ENCODE assay signal across 8 mouse cellular contexts in genomic region chr1:59247602-59248001, GRCm38 (mm10). TPM values are rescaled to one million over a fixed set of nuclear protein-coding genes. Genes with fewer than 3 reads are reported as not detected.
DNase-seq lines count a peak whose midpoint lies in the region; ATAC-seq and TF ChIP-seq lines count a peak whose summit lies in the region.
"Had no signal": no experiment of that assay in that cellular context is flagged by ENCODE, and none has a peak within 500 bp of the region (broad histone marks: within the 10 kb centered on the region; RNA-seq: fewer than 3 reads in every experiment).

No protein-coding gene starts in this region.

- H3K9ac ChIP-seq in ES-E14 (ENCODE audit: insufficient read depth, low read depth, low read length, poor library complexity, severe bottlenecking), result no peak overlapping the region
- no peak overlapping the region for H3K9ac ChIP-seq in kidney, postnatal 0 days (ENCODE audit: low read depth, low read length)
- H3K9ac ChIP-seq: stomach, embryonic 15.5 days had no signal

- H3K4me3 ChIP-seq in ES-E14 (ENCODE audit: insufficient read depth in 1 of 2, low read depth in 1 of 2, low read length in 2 of 2, poor library complexity in 1 of 2, severe bottlenecking in 1 of 2), result no peak overlapping the region
- no peak overlapping the region for H3K4me3 ChIP-seq in heart, embryonic 10.5 days
- no peak overlapping the region for H3K4me3 ChIP-seq in kidney, postnatal 0 days (replicated peaks; ENCODE audit: low read depth, low read length)
- H3K4me3 ChIP-seq: stomach, embryonic 15.5 days had no signal

- no peak overlapping the region for H3K27ac ChIP-seq in ES-E14 (ENCODE audit: insufficient read depth, low read depth, low read length, poor library complexity, severe bottlenecking)
- no peak overlapping the region for H3K27ac ChIP-seq in heart, embryonic 10.5 days
- H3K27ac ChIP-seq in kidney, postnatal 0 days, result no peak overlapping the region
- H3K27ac ChIP-seq: stomach, embryonic 15.5 days had no signal

- DNase-seq in ES-E14 (ENCODE audit: low read depth, low spot score), result peak; percentile 51
- peak; percentile 17 to 34 for DNase-seq in adrenal gland, adult 18-20 months (ENCODE audit: low spot score in 2 of 2)
- peak; percentile 88 for DNase-seq in embryo, embryonic 11 days
- peak; percentile 77 for DNase-seq in heart, embryonic 10.5 days (ENCODE audit: low spot score)
- DNase-seq in kidney, postnatal 0 days (ENCODE audit: low spot score), result peak; percentile 87
- DNase-seq in lung, postnatal 4 days, result peak; percentile 44 to 65
- DNase-seq in right cerebral cortex, postnatal 14 days, result peak; percentile 22

- TF ChIP-seq CTCF in kidney, postnatal 0 days (IDR thresholded peaks at IDR 0.05; ENCODE audit: low read depth), result peak; percentile 90

- 4% methylated on average over 9 of the region's 9 CpGs for WGBS in heart, embryonic 10.5 days
- WGBS in kidney, postnatal 0 days, result 3% methylated on average over 9 of the region's 9 CpGs

- H3K4me1 ChIP-seq in ES-E14 (ENCODE audit: control insufficient read depth in 2 of 2, insufficient read depth in 2 of 2, low read length in 2 of 2, poor library complexity in 1 of 2), result no peaks in the 10 kb centered on the region
- no peaks in the 10 kb centered on the region for H3K4me1 ChIP-seq in heart, embryonic 10.5 days
- no peaks in the 10 kb centered on the region; the same call in 1 of the 2 replicates for H3K4me1 ChIP-seq in kidney, postnatal 0 days (replicated peaks; ENCODE audit: insufficient read depth, low read length)
- H3K4me1 ChIP-seq: stomach, embryonic 15.5 days had no signal

- H3K36me3 ChIP-seq in ES-E14 (ENCODE audit: control insufficient read depth, insufficient read depth, low read length, poor library complexity, severe bottlenecking), result no peaks in the 10 kb centered on the region
- H3K36me3 ChIP-seq in heart, embryonic 10.5 days, result no peaks in the 10 kb centered on the region
- H3K36me3 ChIP-seq in kidney, postnatal 0 days (ENCODE audit: insufficient read depth, low read length), result no peaks in the 10 kb centered on the region
- H3K36me3 ChIP-seq: stomach, embryonic 15.5 days had no signal

- peak; percentile 33; the same call in 1 of the 2 replicates for ATAC-seq in kidney, postnatal 0 days (replicated peaks; ENCODE audit: low FRiP score, low read depth)

- peak overlapping the region; percentile 35; the same call in 1 of the 2 replicates for H3K4me2 ChIP-seq in kidney, postnatal 0 days (ENCODE audit: low read length)
- H3K4me2 ChIP-seq: stomach, embryonic 15.5 days had no signal

- H3K27me3 ChIP-seq in heart, embryonic 10.5 days (ENCODE audit: insufficient read depth, poor library complexity, severe bottlenecking), result no peaks in the 10 kb centered on the region
- no peaks in the 10 kb centered on the region for H3K27me3 ChIP-seq in kidney, postnatal 0 days (ENCODE audit: insufficient read depth, low read length)
- H3K27me3 ChIP-seq: stomach, embryonic 15.5 days had no signal

- H3K9me3 ChIP-seq in ES-E14 (ENCODE audit: control insufficient read depth, insufficient read depth, low read depth, low read length), result no peaks in the 10 kb centered on the region
- no peaks in the 10 kb centered on the region for H3K9me3 ChIP-seq in heart, embryonic 10.5 days
- no peaks in the 10 kb centered on the region for H3K9me3 ChIP-seq in kidney, postnatal 0 days (replicated peaks; ENCODE audit: low read length)
- H3K9me3 ChIP-seq: stomach, embryonic 15.5 days had no signal

- in situ Hi-C loops in ES-E14 (cut with MboI; ENCODE audit: low sequenced_read_pairs in 2 of 2, unreplicated experiment in 2 of 2), result no loop called here

TF ChIP-seq in ES-E14, 5 proteins besides CTCF, POLR2A, EP300 and RAD21:
- no peak for TF ChIP-seq ZNF384 (IDR thresholded peaks at IDR 0.05; ENCODE audit: low read depth, low read length)
- TF ChIP-seq ZC3H11A (IDR thresholded peaks at IDR 0.05; ENCODE audit: borderline replicate concordance, low read depth, low read length), result peak; percentile 94

RNA-seq across cellular contexts. Expression of gene Cdk15, which starts 9.1 kb away (rescaled TPM):
- total RNA-seq in ES-E14 (2012; rRNA removed), result 0.32 and 0.58 TPM in 2 replicates
- under 1 TPM in 1 of 2 experiments, not detected in 1; 0.33 TPM for total RNA-seq in adrenal gland, adult 18-20 months (2021)
- polyA plus RNA-seq in heart, embryonic 10.5 days (2016; fragmentation: Nextera tagmentation; extraction: Ambion mirVana), result 0.20 TPM in 1 of 2 replicates, not detected in the other
- polyA plus RNA-seq in kidney, postnatal 0 days (2015; fragmentation: Nextera tagmentation; extraction: Ambion mirVana), result 0.84 and 0.89 TPM in 2 replicates

RNA-seq across cellular contexts. Expression of gene Als2, which starts 10.6 kb away (rescaled TPM):
- 18.4 and 23.2 TPM in 2 replicates for total RNA-seq in ES-E14 (2012; rRNA removed)
- 10 to 100 TPM in 1 of 2 experiments, 1 to 10 TPM in 1; 8.4 to 11.0 TPM for total RNA-seq in adrenal gland, adult 18-20 months (2021)
- 12.2 and 14.0 TPM in 2 replicates for polyA plus RNA-seq in heart, embryonic 10.5 days (2016; fragmentation: Nextera tagmentation; extraction: Ambion mirVana)
- 6.0 and 7.3 TPM in 2 replicates for polyA plus RNA-seq in kidney, postnatal 0 days (2015; fragmentation: Nextera tagmentation; extraction: Ambion mirVana)

Comparison
In these comparisons a context has a peak if more than half of its experiments do, and no peak if none do; other contexts are left out.
1. DNase-seq: peak in every context shown above with its lines; median percentile 88 in embryo, embryonic 11 days; 87 in kidney, postnatal 0 days; 77 in heart, embryonic 10.5 days; 54 in lung, postnatal 4 days; 51 in ES-E14; 26 in adrenal gland, adult 18-20 months; 22 in right cerebral cortex, postnatal 14 days.